ENCODE assay signal across 21 mouse cellular contexts in the genomic region with DNA sequence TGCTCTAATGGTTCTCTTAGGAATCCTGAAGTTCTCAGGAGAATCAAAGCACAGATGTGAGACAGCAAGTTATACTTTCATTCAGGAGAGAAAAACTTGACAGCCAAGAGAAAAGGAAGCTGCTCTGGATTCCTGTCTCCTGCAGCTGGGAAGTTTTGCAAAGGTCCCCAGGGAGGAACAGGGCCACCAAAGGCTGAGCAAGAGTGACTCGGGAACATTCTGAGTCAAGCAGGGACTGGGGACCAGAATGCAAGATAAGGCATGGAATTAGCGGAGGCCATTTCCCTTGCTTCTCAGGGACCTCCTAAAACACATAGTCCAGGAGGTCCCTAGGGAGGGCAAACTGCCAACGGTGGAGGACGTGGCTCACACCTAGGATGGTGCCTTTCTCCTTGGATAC.
DNase-seq lines count a peak whose midpoint lies in the region; ATAC-seq and TF ChIP-seq lines count a peak whose summit lies in the region.
"Had no signal": no experiment of that assay in that cellular context is flagged by ENCODE, and none has a peak within 500 bp of the region (broad histone marks: within the 10 kb centered on the region; RNA-seq: fewer than 3 reads in every experiment).

No protein-coding gene starts in this region.

- peak overlapping the region; percentile 35; the same call in 1 of the 2 replicates for H3K27ac ChIP-seq in gastrocnemius, adult 2 months
- 0 out of 2 replicates have a peak overlapping the region, but pooled peaks have one; percentile 39 for H3K27ac ChIP-seq in liver, postnatal 0 days (ENCODE audit: low read depth)
- H3K27ac ChIP-seq in liver, embryonic 11.5 days (ENCODE audit: low read depth, low read length), result no peak overlapping the region
- no peak overlapping the region for H3K27ac ChIP-seq in hindbrain, postnatal 0 days
- H3K27ac ChIP-seq: embryonic facial prominence, embryonic 10.5 days; forebrain, embryonic 15.5 days; hindbrain, embryonic 10.5 days; limb, embryonic 10.5 days; liver, embryonic 12.5 days; neural tube, embryonic 15.5 days had no signal

- H3K4me3 ChIP-seq in gastrocnemius, adult 2 months, result no peak overlapping the region
- no peak overlapping the region for H3K4me3 ChIP-seq in liver, postnatal 0 days (ENCODE audit: low read depth, low read length)
- no peak overlapping the region for H3K4me3 ChIP-seq in liver, embryonic 11.5 days (ENCODE audit: low read depth, low read length)
- no peak overlapping the region for H3K4me3 ChIP-seq in hindbrain, postnatal 0 days (ENCODE audit: low read length)
- H3K4me3 ChIP-seq: embryonic facial prominence, embryonic 10.5 days; forebrain, embryonic 15.5 days; hindbrain, embryonic 10.5 days; limb, embryonic 10.5 days; liver, embryonic 12.5 days; myocyte; neural tube, embryonic 15.5 days had no signal

- H3K4me1 ChIP-seq in liver, postnatal 0 days (ENCODE audit: insufficient read depth), result no peaks in the 10 kb centered on the region
- H3K4me1 ChIP-seq in liver, embryonic 11.5 days (replicated peaks; ENCODE audit: control insufficient read depth, insufficient read depth, low read length), result no peaks in the 10 kb centered on the region
- no peaks in the 10 kb centered on the region for H3K4me1 ChIP-seq in hindbrain, postnatal 0 days (ENCODE audit: insufficient read depth, low read length)
- H3K4me1 ChIP-seq: forebrain, embryonic 15.5 days; hindbrain, embryonic 10.5 days; limb, embryonic 10.5 days; liver, embryonic 12.5 days; neural tube, embryonic 15.5 days had no signal

- no peak for TF ChIP-seq CTCF in gastrocnemius, adult 2 months (IDR thresholded peaks at IDR 0.05)
- TF ChIP-seq CTCF in liver, postnatal 0 days (IDR thresholded peaks at IDR 0.05; ENCODE audit: low read depth), result no peak
- TF ChIP-seq CTCF in hindbrain, postnatal 0 days (IDR thresholded peaks at IDR 0.05; ENCODE audit: low read depth), result no peak

- no peak for ATAC-seq in liver, postnatal 0 days
- no peak for ATAC-seq in liver, embryonic 11.5 days (replicated peaks; ENCODE audit: low FRiP score)
- ATAC-seq in hindbrain, postnatal 0 days, result no peak
- ATAC-seq: forebrain, embryonic 15.5 days; liver, embryonic 12.5 days had no signal

- H3K4me2 ChIP-seq in liver, postnatal 0 days (ENCODE audit: low read depth, low read length), result no peak overlapping the region
- H3K4me2 ChIP-seq in liver, embryonic 11.5 days, result no peak overlapping the region
- no peak overlapping the region for H3K4me2 ChIP-seq in hindbrain, postnatal 0 days (ENCODE audit: low read depth, low read length)
- H3K4me2 ChIP-seq: forebrain, embryonic 15.5 days; liver, embryonic 12.5 days; neural tube, embryonic 15.5 days had no signal

- no peak overlapping the region for H3K9ac ChIP-seq in liver, postnatal 0 days (replicated peaks)
- no peak overlapping the region for H3K9ac ChIP-seq in liver, embryonic 11.5 days (ENCODE audit: low read depth, low read length)
- H3K9ac ChIP-seq in hindbrain, postnatal 0 days (replicated peaks; ENCODE audit: low read length), result no peak overlapping the region
- H3K9ac ChIP-seq: forebrain, embryonic 15.5 days; liver, embryonic 12.5 days; neural tube, embryonic 15.5 days had no signal

- WGBS in liver, postnatal 0 days (ENCODE audit: insufficient replicate concordance), result 44% methylated on average over 4 of the region's 4 CpGs
- WGBS in liver, embryonic 11.5 days, result 62% methylated on average over 4 of the region's 4 CpGs
- WGBS in hindbrain, postnatal 0 days, result 57% methylated on average over 4 of the region's 4 CpGs

- H3K36me3 ChIP-seq in liver, postnatal 0 days (replicated peaks; ENCODE audit: insufficient read depth, low read length), result no peaks in the 10 kb centered on the region
- no peaks in the 10 kb centered on the region for H3K36me3 ChIP-seq in liver, embryonic 11.5 days (ENCODE audit: control insufficient read depth, insufficient read depth, low read length)
- H3K36me3 ChIP-seq in hindbrain, postnatal 0 days (ENCODE audit: insufficient read depth, low read length), result no peaks in the 10 kb centered on the region
- H3K36me3 ChIP-seq: embryonic facial prominence, embryonic 10.5 days; forebrain, embryonic 15.5 days; hindbrain, embryonic 10.5 days; limb, embryonic 10.5 days; liver, embryonic 12.5 days; neural tube, embryonic 15.5 days had no signal

- no peaks in the 10 kb centered on the region for H3K27me3 ChIP-seq in liver, postnatal 0 days (ENCODE audit: insufficient read depth, low read length)
- H3K27me3 ChIP-seq in liver, embryonic 11.5 days (replicated peaks; ENCODE audit: control insufficient read depth, insufficient read depth, low read length), result no peaks in the 10 kb centered on the region
- no peaks in the 10 kb centered on the region for H3K27me3 ChIP-seq in hindbrain, postnatal 0 days (ENCODE audit: insufficient read depth, low read length)
- H3K27me3 ChIP-seq: forebrain, embryonic 15.5 days; liver, embryonic 12.5 days; neural tube, embryonic 15.5 days had no signal

- no peaks in the 10 kb centered on the region for H3K9me3 ChIP-seq in liver, postnatal 0 days (ENCODE audit: low read length)
- H3K9me3 ChIP-seq in liver, embryonic 11.5 days (ENCODE audit: control insufficient read depth, low read length), result no peaks in the 10 kb centered on the region
- no peaks in the 10 kb centered on the region for H3K9me3 ChIP-seq in hindbrain, postnatal 0 days (ENCODE audit: low read length)
- H3K9me3 ChIP-seq: embryonic facial prominence, embryonic 10.5 days; forebrain, embryonic 15.5 days; hindbrain, embryonic 10.5 days; limb, embryonic 10.5 days; liver, embryonic 12.5 days; neural tube, embryonic 15.5 days had no signal

- TF ChIP-seq EP300 in liver, postnatal 0 days (IDR thresholded peaks at IDR 0.05; ENCODE audit: low read depth), result no peak

- intact Hi-C loops in gastrocnemius, adult 2 months (cut with DNase I), result no loop called here
- intact Hi-C loops in gastrocnemius, postnatal 36 days (cut with DNase I), result no loop called here

- DNase-seq in gastrocnemius, adult 2 months, result peak; percentile 16
- DNase-seq in gastrocnemius, postnatal 36 days, result no peak
- DNase-seq in liver, postnatal 0 days, result no peak
- DNase-seq in liver, embryonic 11.5 days (ENCODE audit: low spot score), result no peak
- peak; percentile 48 for DNase-seq in kidney, postnatal 10 days
- no peak for DNase-seq in hindbrain, postnatal 0 days (ENCODE audit: low spot score)
- DNase-seq in right cerebral cortex, adult 2 months (ENCODE audit: low spot score in 2 of 2), result no peak
- DNase-seq in ovary, postnatal 14 days (ENCODE audit: low spot score), result no peak
- DNase-seq: adrenal gland, postnatal 10 days; cerebellum, adult 18-20 months; gastrocnemius, postnatal 10 days; layer of hippocampus, postnatal 36 days; midbrain, embryonic 14.5 days; right cerebral cortex, postnatal 4 days had no signal

Comparison
In these comparisons a context has a peak if more than half of its experiments do, and no peak if none do; other contexts are left out.
1. DNase-seq: peak in gastrocnemius, adult 2 months (single experiment) and kidney, postnatal 10 days (single experiment); none in gastrocnemius, postnatal 36 days (0 of 2), liver, postnatal 0 days (single experiment), liver, embryonic 11.5 days (single experiment), hindbrain, postnatal 0 days (single experiment), right cerebral cortex, adult 2 months (0 of 2) and ovary, postnatal 14 days (single experiment).
2. H3K27ac ChIP-seq: peak in gastrocnemius, adult 2 months (single experiment) and liver, postnatal 0 days (single experiment); none in liver, embryonic 11.5 days (single experiment) and hindbrain, postnatal 0 days (single experiment).